Mouse (Mus musculus): ENCODE measurements around the gene Klhl2. TPM values are rescaled to one million over a fixed set of nuclear protein-coding genes. Genes with fewer than 3 reads are reported as not detected.

Gene Klhl2
- total and polyA plus RNA-seq, 2 experiments from 2014 or later, result 5.8 to 10.5 TPM

GRCm38 (mm10) chr8:64839628-64840027 is 10.2 kb downstream of the Klhl2 start:
- no peak for ATAC-seq (ENCODE audit: insufficient read depth, low read depth)
- H3K4me2 ChIP-seq (ENCODE audit: low read depth, low read length), result no peak overlapping the region
- H3K9me3 ChIP-seq (replicated peaks; ENCODE audit: control insufficient read depth, low read length), result no peaks in the 10 kb centered on the region
- no peak for DNase-seq (ENCODE audit: low spot score)
- WGBS, result 80% methylated on average over 6 of the region's 6 CpGs
- no peaks in the 10 kb centered on the region for H3K36me3 ChIP-seq (replicated peaks; ENCODE audit: control insufficient read depth, insufficient read depth, low read length)
- TF ChIP-seq EP300 (IDR thresholded peaks at IDR 0.05; ENCODE audit: low read depth), result no peak
- TF ChIP-seq CTCF (IDR thresholded peaks at IDR 0.05; ENCODE audit: low read depth), result no peak
- no peak overlapping the region for H3K27ac ChIP-seq (ENCODE audit: low read depth)
- H3K9ac ChIP-seq (replicated peaks; ENCODE audit: low read depth, low read length), result no peak overlapping the region
- H3K4me1 ChIP-seq (ENCODE audit: control insufficient read depth, insufficient read depth), result peaks cover 11% of the 10 kb centered on the region; the same call in 1 of the 2 replicates
- no peak overlapping the region for H3K4me3 ChIP-seq (ENCODE audit: low read depth, low read length)
- no peaks in the 10 kb centered on the region for H3K27me3 ChIP-seq (ENCODE audit: control insufficient read depth, insufficient read depth, low read length)

DNA sequence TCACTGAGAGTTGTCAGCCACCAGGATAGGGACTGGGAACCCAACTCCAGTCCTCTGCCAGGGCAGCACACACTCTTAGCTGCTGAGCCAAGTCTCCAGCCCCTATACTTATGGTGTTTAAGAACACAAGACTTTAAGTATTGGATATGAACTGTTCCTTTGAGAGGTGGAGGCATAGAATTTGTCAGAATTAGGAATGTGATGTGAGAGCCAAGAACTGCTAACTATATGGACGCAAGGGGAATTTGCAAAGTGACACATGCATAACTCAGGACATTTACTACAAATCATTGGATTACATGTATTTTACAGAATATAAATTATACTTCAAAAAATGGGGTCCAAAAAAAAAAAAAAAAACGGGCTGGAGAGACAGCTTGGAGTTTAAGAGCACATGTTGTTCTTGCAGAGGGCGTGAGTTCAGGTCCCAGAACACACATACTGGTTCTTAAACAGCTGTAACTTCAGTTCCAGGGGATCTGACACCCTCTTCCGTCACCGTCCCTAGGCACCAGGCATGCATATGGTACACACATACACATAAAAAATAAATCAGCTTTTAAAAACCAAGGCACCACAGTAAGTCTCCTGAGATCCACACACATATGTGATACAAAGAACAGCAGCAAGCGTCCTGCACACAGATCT is 14.2 kb downstream of the Klhl2 start:
- no peak for DNase-seq (ENCODE audit: low spot score)
- ATAC-seq (ENCODE audit: insufficient read depth, low read depth), result no peak
- 0 out of 2 replicates have a peak, but pooled peaks cover 3% of the 10 kb centered on the region for H3K36me3 ChIP-seq (replicated peaks; ENCODE audit: control insufficient read depth, insufficient read depth, low read length)
- H3K9ac ChIP-seq (replicated peaks; ENCODE audit: low read depth, low read length), result no peak overlapping the region
- WGBS, result 80% methylated on average over 6 of the region's 6 CpGs
- H3K27ac ChIP-seq (ENCODE audit: low read depth), result no peak overlapping the region
- no peaks in the 10 kb centered on the region for H3K9me3 ChIP-seq (replicated peaks; ENCODE audit: control insufficient read depth, low read length)
- no peaks in the 10 kb centered on the region for H3K27me3 ChIP-seq (ENCODE audit: control insufficient read depth, insufficient read depth, low read length)
- TF ChIP-seq CTCF (IDR thresholded peaks at IDR 0.05; ENCODE audit: low read depth) (no peak), EP300 (IDR thresholded peaks at IDR 0.05; ENCODE audit: low read depth) (no peak)
- H3K4me1 ChIP-seq (ENCODE audit: control insufficient read depth, insufficient read depth), result no peaks in the 10 kb centered on the region
- H3K4me3 ChIP-seq (ENCODE audit: low read depth, low read length), result no peak overlapping the region
- H3K4me2 ChIP-seq (ENCODE audit: low read depth, low read length), result no peak overlapping the region

- Histone ChIP-seq H3K36me3 (replicated peaks; ENCODE audit: control insufficient read depth, insufficient read depth, low read length) (peaks cover 6% of the 10 kb centered on the region; the same call in 1 of the 2 replicates), H3K4me3 (ENCODE audit: low read depth, low read length) (no peak overlapping the region), H3K9ac (replicated peaks; ENCODE audit: low read depth, low read length) (no peak overlapping the region), H3K4me2 (ENCODE audit: low read depth, low read length) (no peak overlapping the region), H3K4me1 (ENCODE audit: control insufficient read depth, insufficient read depth) (no peaks in the 10 kb centered on the region), H3K9me3 (replicated peaks; ENCODE audit: control insufficient read depth, low read length) (no peaks in the 10 kb centered on the region), H3K27ac (ENCODE audit: low read depth) (no peak overlapping the region), H3K27me3 (ENCODE audit: control insufficient read depth, insufficient read depth, low read length) (no peaks in the 10 kb centered on the region)
- DNase-seq (ENCODE audit: low spot score) (no peak), ATAC-seq (ENCODE audit: insufficient read depth, low read depth) (no peak)
- TF ChIP-seq EP300 (IDR thresholded peaks at IDR 0.05; ENCODE audit: low read depth), result no peak
- no peak for TF ChIP-seq CTCF (IDR thresholded peaks at IDR 0.05; ENCODE audit: low read depth)
- WGBS, result 77% methylated on average over 27 of the region's 27 CpGs
Measured at GRCm38 (mm10) chr8:64834071-64834877, 15.5 kb downstream of the Klhl2 start.

- Histone ChIP-seq H3K4me3 (ENCODE audit: low read depth, low read length) (no peak overlapping the region), H3K27me3 (ENCODE audit: control insufficient read depth, insufficient read depth, low read length) (no peaks in the 10 kb centered on the region), H3K36me3 (replicated peaks; ENCODE audit: control insufficient read depth, insufficient read depth, low read length) (peaks cover 7% of the 10 kb centered on the region; the same call in 1 of the 2 replicates), H3K4me1 (ENCODE audit: control insufficient read depth, insufficient read depth) (no peaks in the 10 kb centered on the region), H3K4me2 (ENCODE audit: low read depth, low read length) (no peak overlapping the region), H3K9ac (replicated peaks; ENCODE audit: low read depth, low read length) (no peak overlapping the region), H3K27ac (ENCODE audit: low read depth) (no peak overlapping the region), H3K9me3 (replicated peaks; ENCODE audit: control insufficient read depth, low read length) (no peaks in the 10 kb centered on the region)
- DNase-seq (ENCODE audit: low spot score) (no peak), ATAC-seq (ENCODE audit: insufficient read depth, low read depth) (no peak)
- WGBS, result 88% methylated on average over 13 of the region's 13 CpGs
- TF ChIP-seq CTCF (IDR thresholded peaks at IDR 0.05; ENCODE audit: low read depth), result no peak
- TF ChIP-seq EP300 (IDR thresholded peaks at IDR 0.05; ENCODE audit: low read depth), result no peak
Measured at GRCm38 (mm10) chr8:64832581-64833135, 17.2 kb downstream of the Klhl2 start.

DNA sequence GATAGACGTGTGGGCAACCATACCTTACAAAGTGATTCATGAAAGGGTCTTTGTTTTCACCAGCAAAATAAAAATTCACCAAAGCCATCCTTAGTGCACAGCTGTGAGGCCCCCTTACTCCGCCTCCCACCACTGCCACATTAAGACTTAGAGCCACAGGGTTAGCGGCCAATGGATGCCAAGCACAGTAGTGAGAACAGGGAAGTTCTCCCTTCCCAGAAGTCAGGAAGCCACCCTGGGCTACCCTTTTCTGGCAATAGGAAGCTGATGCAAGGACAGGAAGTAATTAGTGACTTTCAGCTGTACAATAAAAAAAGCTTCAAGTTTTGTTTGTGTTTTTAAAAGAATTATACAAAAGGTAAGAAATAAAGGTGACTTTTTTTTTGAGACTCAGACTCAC is 18.2 kb downstream of the Klhl2 start:
- Histone ChIP-seq H3K36me3 (replicated peaks; ENCODE audit: control insufficient read depth, insufficient read depth, low read length) (peaks cover 7% of the 10 kb centered on the region; the same call in 1 of the 2 replicates), H3K9me3 (replicated peaks; ENCODE audit: control insufficient read depth, low read length) (no peaks in the 10 kb centered on the region), H3K4me1 (ENCODE audit: control insufficient read depth, insufficient read depth) (peaks cover 1% of the 10 kb centered on the region), H3K9ac (replicated peaks; ENCODE audit: low read depth, low read length) (no peak overlapping the region), H3K27me3 (ENCODE audit: control insufficient read depth, insufficient read depth, low read length) (no peaks in the 10 kb centered on the region), H3K4me3 (ENCODE audit: low read depth, low read length) (no peak overlapping the region), H3K27ac (ENCODE audit: low read depth) (no peak overlapping the region), H3K4me2 (ENCODE audit: low read depth, low read length) (no peak overlapping the region)
- TF ChIP-seq EP300 (IDR thresholded peaks at IDR 0.05; ENCODE audit: low read depth), result no peak
- TF ChIP-seq CTCF (IDR thresholded peaks at IDR 0.05; ENCODE audit: low read depth), result no peak
- no peak for ATAC-seq (ENCODE audit: insufficient read depth, low read depth)
- WGBS, result 81% methylated on average over 3 of the region's 3 CpGs
- no peak for DNase-seq (ENCODE audit: low spot score)
